Mouse (Mus musculus) neural tube, embryonic 11.5 days (tissue): ENCODE data around the gene Cdhr1. TPM values are rescaled to one million over a fixed set of nuclear protein-coding genes. Genes with fewer than 3 reads are reported as not detected.

ENCODE experiments used
- ATAC-seq: fragments of 200-750 bp; cut with Nextera tagmentation; 2 replicates; pipeline ENCODE4 v1.8.0; 2017; ENCODE audit warnings: moderate number of reproducible peaks, mild to moderate bottlenecking, moderate TSS enrichment, moderate library complexity; ENCODE audit not compliant: insufficient read depth, low FRiP score, low TSS enrichment
- DNase-seq: peaks from one replicate; pipeline ENCODE4 v3.0.0-alpha.2; 2015; ENCODE audit warnings: low spot score
- H3K27ac ChIP-seq: fragments of 300-500 bp; sonication (generic); 2 replicates; pipeline ENCODE4 v1.5.1; 2014; ENCODE audit warnings: low read depth, mild to moderate bottlenecking, low read length
- H3K27me3 ChIP-seq: fragments of 300-500 bp; sonication (generic); 2 replicates; pipeline ENCODE4 v1.6.1; 2014; ENCODE audit warnings: mild to moderate bottlenecking, low read length, mixed read lengths; ENCODE audit not compliant: control insufficient read depth, insufficient read depth
- H3K36me3 ChIP-seq: fragments of 300-500 bp; sonication (generic); 2 replicates; pipeline ENCODE4 v1.6.1; 2014; ENCODE audit warnings: mild to moderate bottlenecking, low read length, moderate library complexity, mixed read lengths; ENCODE audit not compliant: control insufficient read depth, insufficient read depth
- H3K4me1 ChIP-seq: fragments of 300-500 bp; sonication (generic); 2 replicates; pipeline ENCODE4 v1.6.1; 2014; ENCODE audit warnings: low read length, mixed read lengths; ENCODE audit not compliant: control insufficient read depth, insufficient read depth
- H3K4me2 ChIP-seq: fragments of 300-500 bp; sonication (generic); 2 replicates; pipeline ENCODE4 v1.6.1; 2014; ENCODE audit warnings: low read depth, mild to moderate bottlenecking, moderate library complexity
- H3K4me3 ChIP-seq: fragments of 300-500 bp; sonication (generic); 2 replicates; pipeline ENCODE4 v1.5.1; 2014; ENCODE audit warnings: low read depth, low read length
- H3K9ac ChIP-seq: fragments of 300-500 bp; sonication (generic); 2 replicates; pipeline ENCODE4 v1.6.1; 2014; ENCODE audit warnings: mild to moderate bottlenecking, low read length
- H3K9me3 ChIP-seq: fragments of 300-500 bp; sonication (generic); 2 replicates; pipeline ENCODE4 v1.6.1; 2016; ENCODE audit warnings: low read length; ENCODE audit not compliant: control insufficient read depth
- WGBS: fragments of 180-500 bp; shearing (Covaris S2); extraction: QIAGEN DNeasy Blood & Tissue Kit; methylation state at CpG from one replicate; pipeline ENCODE4 v1.1.7; 2014; 5-methylcytosine and 5-hydroxymethylcytosine counted together
- polyA plus RNA-seq: library from polyadenylated mRNA; unstranded; fragments of >200 nt; fragmentation: Nextera tagmentation; extraction: Ambion mirVana; gene quantifications from 2 replicates; pipeline ENCODE4 v1.2.1, GENCODE M21; 2014

Cdhr1 gene
- polyA plus RNA-seq, 1 experiment from 2014 or later = 4.8 TPM

- H3K27ac ChIP-seq = no peak overlapping the region
- H3K4me1 ChIP-seq = peaks cover 2% of the 10 kb centered on the region; the same call in 1 of the 2 replicates
- ATAC-seq = no peak
- no peaks in the 10 kb centered on the region for H3K9me3 ChIP-seq
- 77% methylated on average over 3 of the region's 3 CpGs for WGBS
- no peak overlapping the region for H3K9ac ChIP-seq
- no peak overlapping the region for H3K4me3 ChIP-seq
- no peak for DNase-seq
- no peaks in the 10 kb centered on the region for H3K36me3 ChIP-seq
- no peaks in the 10 kb centered on the region for H3K27me3 ChIP-seq
- H3K4me2 ChIP-seq = no peak overlapping the region
Measured at GRCm38 (mm10) chr14:37102484-37102883, 4.3 kb upstream of the Cdhr1 start.

- no peaks in the 10 kb centered on the region for H3K36me3 ChIP-seq
- no peak overlapping the region for H3K27ac ChIP-seq
- H3K27me3 ChIP-seq = no peaks in the 10 kb centered on the region
- H3K9me3 ChIP-seq = no peaks in the 10 kb centered on the region
- H3K9ac ChIP-seq = no peak overlapping the region
- ATAC-seq = no peak
- no peak overlapping the region for H3K4me3 ChIP-seq
- no peak overlapping the region for H3K4me2 ChIP-seq
- 93% methylated on average over 5 of the region's 5 CpGs for WGBS
- no peak for DNase-seq
- H3K4me1 ChIP-seq = peaks cover 2% of the 10 kb centered on the region; the same call in 1 of the 2 replicates
Measured at GRCm38 (mm10) chr14:37101531-37101930, 3.4 kb upstream of the Cdhr1 start.

- no peak overlapping the region for H3K4me3 ChIP-seq
- H3K4me1 ChIP-seq = peaks cover 2% of the 10 kb centered on the region; the same call in 1 of the 2 replicates
- H3K9ac ChIP-seq = no peak overlapping the region
- H3K36me3 ChIP-seq = no peaks in the 10 kb centered on the region
- no peak overlapping the region for H3K27ac ChIP-seq
- no peak overlapping the region for H3K4me2 ChIP-seq
- no peak for ATAC-seq
- no peaks in the 10 kb centered on the region for H3K27me3 ChIP-seq
- 83% methylated on average over 4 of the region's 4 CpGs for WGBS
- H3K9me3 ChIP-seq = no peaks in the 10 kb centered on the region
- DNase-seq = no peak
Measured at GRCm38 (mm10) chr14:37095556-37095955, 2.6 kb downstream of the Cdhr1 start.

GRCm38 (mm10) chr14:37094436-37094835, 3.7 kb downstream of the Cdhr1 start:
- H3K4me1 ChIP-seq = peaks cover 2% of the 10 kb centered on the region; the same call in 1 of the 2 replicates
- no peak overlapping the region for H3K4me2 ChIP-seq
- 75% methylated on average over 6 of the region's 6 CpGs for WGBS
- H3K36me3 ChIP-seq = no peaks in the 10 kb centered on the region
- H3K4me3 ChIP-seq = no peak overlapping the region
- DNase-seq (no peak), ATAC-seq (no peak)
- H3K9ac ChIP-seq = no peak overlapping the region
- H3K27ac ChIP-seq = no peak overlapping the region
- H3K27me3 ChIP-seq = no peaks in the 10 kb centered on the region
- H3K9me3 ChIP-seq = no peaks in the 10 kb centered on the region

- 48% methylated on average over 4 of the region's 4 CpGs for WGBS
- Histone ChIP-seq H3K4me3 (no peak overlapping the region), H3K36me3 (no peaks in the 10 kb centered on the region), H3K4me2 (no peak overlapping the region), H3K9ac (no peak overlapping the region), H3K4me1 (no peaks in the 10 kb centered on the region), H3K9me3 (no peaks in the 10 kb centered on the region), H3K27me3 (no peaks in the 10 kb centered on the region), H3K27ac (no peak overlapping the region)
- DNase-seq (no peak), ATAC-seq (no peak)
Measured at GRCm38 (mm10) chr14:37083755-37084154, 14.4 kb downstream of the Cdhr1 start.

- Histone ChIP-seq H3K9ac (no peak overlapping the region), H3K36me3 (no peaks in the 10 kb centered on the region), H3K4me2 (no peak overlapping the region), H3K27ac (no peak overlapping the region), H3K9me3 (no peaks in the 10 kb centered on the region), H3K27me3 (no peaks in the 10 kb centered on the region), H3K4me3 (no peak overlapping the region), H3K4me1 (no peaks in the 10 kb centered on the region)
- no peak for ATAC-seq
- 78% methylated on average over 1 of the region's 1 CpGs for WGBS
- DNase-seq = no peak
Measured at GRCm38 (mm10) chr14:37080724-37081123, 17.4 kb downstream of the Cdhr1 start.

- 19% methylated on average over 9 of the region's 9 CpGs for WGBS
- Histone ChIP-seq H3K27me3 (no peaks in the 10 kb centered on the region), H3K27ac (no peak overlapping the region), H3K4me3 (no peak overlapping the region), H3K36me3 (no peaks in the 10 kb centered on the region), H3K4me2 (no peak overlapping the region), H3K9ac (no peak overlapping the region), H3K4me1 (no peaks in the 10 kb centered on the region), H3K9me3 (no peaks in the 10 kb centered on the region)
- no peak for ATAC-seq
- DNase-seq = peak; percentile 58
Measured at GRCm38 (mm10) chr14:37068516-37068915, 29.6 kb downstream of the Cdhr1 start.

- no peak for ATAC-seq
- no peak within 1 kb of the TSS for H3K27ac ChIP-seq
- 81% methylated on average over 5 of the region's 5 CpGs for WGBS
Measured at GRCm38 (mm10) chr14:37067629-37068028, 30.5 kb downstream of the Cdhr1 start, which contains the start of gene Lrit2. Lrit2 (plus strand) TSS chr14:37067929.

GRCm38 (mm10) chr14:37066636-37067035, 31.5 kb downstream of the Cdhr1 start:
- Histone ChIP-seq H3K27me3 (no peaks in the 10 kb centered on the region), H3K4me1 (no peaks in the 10 kb centered on the region), H3K27ac (no peak overlapping the region), H3K36me3 (no peaks in the 10 kb centered on the region), H3K4me3 (no peak overlapping the region), H3K9me3 (no peaks in the 10 kb centered on the region), H3K4me2 (no peak overlapping the region), H3K9ac (no peak overlapping the region)
- no peak for DNase-seq
- WGBS = 64% methylated on average over 2 of the region's 2 CpGs
- ATAC-seq = no peak

More at GRCm38 (mm10) chr14:37067629-37068028, 30.5 kb downstream of the Cdhr1 start, which contains the start of gene Lrit2:
- Histone ChIP-seq H3K4me2 (no peak within 1 kb of the TSS), H3K9ac (no peak within 1 kb of the TSS), H3K4me3 (no peak within 1 kb of the TSS), H3K4me1 (no peaks in the 10 kb centered on the region), H3K9me3 (no peaks in the 10 kb centered on the region), H3K36me3 (no peaks in the 10 kb centered on the region), H3K27me3 (no peaks in the 10 kb centered on the region)
- no peak for DNase-seq
